25 mouse cellular contexts compared by ENCODE assay signal in the genomic region with DNA sequence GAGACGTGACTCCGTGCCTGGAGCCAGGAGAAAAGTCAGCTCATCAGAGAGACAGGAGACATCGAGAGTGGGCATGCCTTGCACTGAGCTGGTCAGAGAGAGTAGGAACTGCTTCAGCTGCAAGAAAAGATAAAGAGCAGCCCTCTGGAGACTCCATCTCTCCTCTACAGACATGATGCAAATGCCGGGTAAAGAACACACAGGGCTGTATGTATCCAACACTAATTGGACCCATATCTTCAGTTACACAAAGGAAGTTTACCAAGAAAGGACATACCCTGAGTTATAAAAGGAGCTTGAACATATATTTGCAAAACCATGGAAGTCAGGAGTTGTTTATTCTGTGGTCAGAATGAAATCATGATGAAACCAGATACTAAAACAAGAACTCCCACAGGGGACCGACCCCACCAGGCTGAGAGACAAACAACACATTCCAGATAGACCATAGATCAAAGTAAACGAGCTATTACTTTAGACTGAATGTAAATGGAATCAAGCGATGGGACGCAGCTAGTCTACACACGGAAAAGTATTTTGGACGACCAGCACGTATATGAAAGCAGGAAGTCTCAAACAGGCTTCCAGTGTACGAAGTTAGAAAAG.
DNase-seq lines count a peak whose midpoint lies in the region; ATAC-seq and TF ChIP-seq lines count a peak whose summit lies in the region.
"Had no signal": no experiment of that assay in that cellular context is flagged by ENCODE, and none has a peak within 500 bp of the region (broad histone marks: within the 10 kb centered on the region; RNA-seq: fewer than 3 reads in every experiment).

No protein-coding gene starts in this region.

- ATAC-seq in embryonic facial prominence, embryonic 11.5 days (replicated peaks; ENCODE audit: insufficient number of reproducible peaks, low FRiP score, low TSS enrichment, low read depth) = 0 out of 2 replicates have a peak, but pooled peaks have one; percentile 49
- ATAC-seq in intestine, embryonic 14.5 days (replicated peaks; ENCODE audit: low FRiP score, low TSS enrichment, low read depth) = no peak
- ATAC-seq in intestine, embryonic 15.5 days = no peak
- ATAC-seq in lung, embryonic 15.5 days (ENCODE audit: borderline replicate concordance, extremely low read depth, low FRiP score, low TSS enrichment) = peak; percentile 67; the same call in 1 of the 2 replicates
- ATAC-seq in embryonic facial prominence, embryonic 13.5 days (ENCODE audit: insufficient number of reproducible peaks, insufficient read depth, low FRiP score, low TSS enrichment, low read depth) = 0 out of 2 replicates have a peak, but pooled peaks have one; percentile 40
- ATAC-seq in hindbrain, embryonic 12.5 days (ENCODE audit: low FRiP score) = no peak
- ATAC-seq: midbrain, embryonic 13.5 days had no signal

- no peaks in the 10 kb centered on the region for H3K9me3 ChIP-seq in embryonic facial prominence, embryonic 11.5 days (replicated peaks; ENCODE audit: control insufficient read depth, low read length)
- no peaks in the 10 kb centered on the region for H3K9me3 ChIP-seq in embryonic facial prominence, embryonic 10.5 days
- H3K9me3 ChIP-seq in intestine, embryonic 14.5 days (ENCODE audit: control insufficient read depth, low read length) = no peaks in the 10 kb centered on the region
- no peaks in the 10 kb centered on the region for H3K9me3 ChIP-seq in intestine, embryonic 15.5 days
- no peaks in the 10 kb centered on the region for H3K9me3 ChIP-seq in lung, embryonic 15.5 days
- no peaks in the 10 kb centered on the region for H3K9me3 ChIP-seq in embryonic facial prominence, embryonic 13.5 days
- H3K9me3 ChIP-seq in hindbrain, embryonic 12.5 days (replicated peaks) = no peaks in the 10 kb centered on the region
- H3K9me3 ChIP-seq: heart, embryonic 12.5 days; limb, embryonic 12.5 days; liver, embryonic 15.5 days; megakaryocyte, embryonic 14.5 days; midbrain, embryonic 13.5 days; neural tube, embryonic 13.5 days had no signal

- 43% methylated on average over 12 of the region's 12 CpGs for WGBS in embryonic facial prominence, embryonic 11.5 days
- 60% methylated on average over 12 of the region's 12 CpGs for WGBS in embryonic facial prominence, embryonic 10.5 days
- 27% methylated on average over 12 of the region's 12 CpGs for WGBS in intestine, embryonic 14.5 days
- WGBS in intestine, embryonic 15.5 days = 34% methylated on average over 12 of the region's 12 CpGs
- 25% methylated on average over 12 of the region's 12 CpGs for WGBS in lung, embryonic 15.5 days
- 36% methylated on average over 12 of the region's 12 CpGs for WGBS in lung, adult 2 months
- WGBS in embryonic facial prominence, embryonic 13.5 days = 26% methylated on average over 12 of the region's 12 CpGs
- 56% methylated on average over 12 of the region's 12 CpGs for WGBS in hindbrain, embryonic 12.5 days

- no peak overlapping the region for H3K4me3 ChIP-seq in embryonic facial prominence, embryonic 11.5 days (ENCODE audit: low read depth, low read length)
- H3K4me3 ChIP-seq in embryonic facial prominence, embryonic 10.5 days = no peak overlapping the region
- no peak overlapping the region for H3K4me3 ChIP-seq in intestine, embryonic 14.5 days (ENCODE audit: low read depth, low read length)
- no peak overlapping the region for H3K4me3 ChIP-seq in intestine, embryonic 15.5 days (replicated peaks)
- H3K4me3 ChIP-seq in lung, embryonic 15.5 days = no peak overlapping the region
- no peak overlapping the region for H3K4me3 ChIP-seq in lung, adult 2 months (replicated peaks; ENCODE audit: extremely low read depth, low read depth, low read length)
- no peak overlapping the region for H3K4me3 ChIP-seq in embryonic facial prominence, embryonic 13.5 days
- H3K4me3 ChIP-seq in hindbrain, embryonic 12.5 days = no peak overlapping the region
- H3K4me3 ChIP-seq: heart, embryonic 12.5 days; layer of hippocampus, adult 2 months; left cerebral cortex, adult 2 months; limb, embryonic 12.5 days; liver, embryonic 15.5 days; megakaryocyte, embryonic 14.5 days; midbrain, embryonic 13.5 days; neural tube, embryonic 13.5 days had no signal

- no peak overlapping the region for H3K9ac ChIP-seq in embryonic facial prominence, embryonic 11.5 days (replicated peaks; ENCODE audit: low read length)
- H3K9ac ChIP-seq in intestine, embryonic 14.5 days (ENCODE audit: low read length) = no peak overlapping the region
- no peak overlapping the region for H3K9ac ChIP-seq in intestine, embryonic 15.5 days
- no peak overlapping the region for H3K9ac ChIP-seq in lung, embryonic 15.5 days
- no peak overlapping the region for H3K9ac ChIP-seq in embryonic facial prominence, embryonic 13.5 days
- no peak overlapping the region for H3K9ac ChIP-seq in hindbrain, embryonic 12.5 days
- H3K9ac ChIP-seq: heart, embryonic 12.5 days; hindbrain, embryonic 14.5 days; limb, embryonic 12.5 days; liver, embryonic 15.5 days; midbrain, embryonic 13.5 days; neural tube, embryonic 13.5 days had no signal

- no peaks in the 10 kb centered on the region for H3K27me3 ChIP-seq in embryonic facial prominence, embryonic 11.5 days (ENCODE audit: control insufficient read depth, insufficient read depth, low read length)
- peaks cover 16% of the 10 kb centered on the region for H3K27me3 ChIP-seq in embryonic facial prominence, embryonic 10.5 days (replicated peaks; ENCODE audit: low read depth, poor library complexity, severe bottlenecking)
- H3K27me3 ChIP-seq in intestine, embryonic 14.5 days (replicated peaks; ENCODE audit: control insufficient read depth, insufficient read depth, low read length) = peaks cover 7% of the 10 kb centered on the region; the same call in 1 of the 2 replicates
- H3K27me3 ChIP-seq in intestine, embryonic 15.5 days (replicated peaks) = peaks cover 8% of the 10 kb centered on the region
- H3K27me3 ChIP-seq in lung, embryonic 15.5 days = peaks cover 9% of the 10 kb centered on the region
- peaks cover 8% of the 10 kb centered on the region; the same call in 1 of the 2 replicates for H3K27me3 ChIP-seq in embryonic facial prominence, embryonic 13.5 days
- peaks cover 12% of the 10 kb centered on the region for H3K27me3 ChIP-seq in hindbrain, embryonic 12.5 days
- H3K27me3 ChIP-seq: heart, embryonic 12.5 days had no signal

- peaks cover 5% of the 10 kb centered on the region for H3K4me1 ChIP-seq in embryonic facial prominence, embryonic 11.5 days (ENCODE audit: control insufficient read depth, insufficient read depth, low read length)
- H3K4me1 ChIP-seq in embryonic facial prominence, embryonic 10.5 days = peaks cover 32% of the 10 kb centered on the region
- peaks cover 11% of the 10 kb centered on the region; the same call in 1 of the 2 replicates for H3K4me1 ChIP-seq in intestine, embryonic 14.5 days (replicated peaks; ENCODE audit: control insufficient read depth, insufficient read depth, low read length)
- peaks cover 8% of the 10 kb centered on the region for H3K4me1 ChIP-seq in intestine, embryonic 15.5 days (replicated peaks)
- H3K4me1 ChIP-seq in lung, embryonic 15.5 days = peaks cover 8% of the 10 kb centered on the region
- H3K4me1 ChIP-seq in lung, adult 2 months (ENCODE audit: control insufficient read depth, insufficient read depth, low read length) = no peaks in the 10 kb centered on the region
- peaks cover 22% of the 10 kb centered on the region for H3K4me1 ChIP-seq in embryonic facial prominence, embryonic 13.5 days
- H3K4me1 ChIP-seq in hindbrain, embryonic 12.5 days = peaks cover 7% of the 10 kb centered on the region

- DNase-seq in embryonic facial prominence, embryonic 11.5 days (ENCODE audit: low spot score) = peak; percentile 53
- DNase-seq in embryonic facial prominence, embryonic 10.5 days (ENCODE audit: low spot score) = no peak
- no peak for DNase-seq in intestine, embryonic 14.5 days (ENCODE audit: low spot score)
- DNase-seq in lung, adult 2 months = no peak
- DNase-seq: adrenal gland, postnatal 10 days; cerebellum, adult 8-10 months; cerebellum, postnatal 25 days; gastrocnemius, postnatal 25 days; heart, adult 11 months; heart, postnatal 4 days; kidney, adult 9 months; kidney, postnatal 25 days had no signal

- TF ChIP-seq CTCF in lung, adult 2 months (IDR thresholded peaks at IDR 0.05; ENCODE audit: insufficient read depth, low read length) = no peak

- no peak overlapping the region for H3K27ac ChIP-seq in embryonic facial prominence, embryonic 11.5 days (replicated peaks; ENCODE audit: low read depth, low read length)
- no peak overlapping the region; the same call in 1 of the 2 replicates for H3K27ac ChIP-seq in embryonic facial prominence, embryonic 10.5 days (replicated peaks)
- peak overlapping the region; percentile 36; the same call in 1 of the 2 replicates for H3K27ac ChIP-seq in intestine, embryonic 14.5 days (ENCODE audit: low read depth)
- H3K27ac ChIP-seq in intestine, embryonic 15.5 days = no peak overlapping the region
- peak overlapping the region; percentile 82 for H3K27ac ChIP-seq in lung, embryonic 15.5 days
- peak overlapping the region; percentile 65 for H3K27ac ChIP-seq in embryonic facial prominence, embryonic 13.5 days
- H3K27ac ChIP-seq in hindbrain, embryonic 12.5 days = no peak overlapping the region
- H3K27ac ChIP-seq: hindbrain, embryonic 14.5 days; layer of hippocampus, adult 2 months; left cerebral cortex, adult 2 months; limb, embryonic 12.5 days; liver, embryonic 15.5 days; midbrain, embryonic 13.5 days; neural tube, embryonic 13.5 days had no signal

- no peak overlapping the region for H3K4me2 ChIP-seq in embryonic facial prominence, embryonic 11.5 days (ENCODE audit: low read depth, low read length)
- no peak overlapping the region; the same call in 1 of the 2 replicates for H3K4me2 ChIP-seq in intestine, embryonic 14.5 days (ENCODE audit: low read length)
- no peak overlapping the region for H3K4me2 ChIP-seq in intestine, embryonic 15.5 days (replicated peaks)
- no peak overlapping the region for H3K4me2 ChIP-seq in lung, embryonic 15.5 days
- H3K4me2 ChIP-seq in embryonic facial prominence, embryonic 13.5 days = peak overlapping the region; percentile 9; the same call in 1 of the 2 replicates
- H3K4me2 ChIP-seq in hindbrain, embryonic 12.5 days (replicated peaks) = no peak overlapping the region
- H3K4me2 ChIP-seq: heart, embryonic 12.5 days; hindbrain, embryonic 14.5 days; limb, embryonic 12.5 days; liver, embryonic 15.5 days; midbrain, embryonic 13.5 days; neural tube, embryonic 13.5 days had no signal

- H3K36me3 ChIP-seq in embryonic facial prominence, embryonic 11.5 days (replicated peaks; ENCODE audit: control insufficient read depth, insufficient read depth, low read depth, low read length) = no peaks in the 10 kb centered on the region; the same call in 1 of the 2 replicates
- peaks cover under 1% of the 10 kb centered on the region for H3K36me3 ChIP-seq in embryonic facial prominence, embryonic 10.5 days (replicated peaks)
- peaks cover 6% of the 10 kb centered on the region for H3K36me3 ChIP-seq in intestine, embryonic 14.5 days (ENCODE audit: control insufficient read depth, insufficient read depth, low read length)
- H3K36me3 ChIP-seq in intestine, embryonic 15.5 days = no peaks in the 10 kb centered on the region
- 0 out of 2 replicates have a peak, but pooled peaks cover 6% of the 10 kb centered on the region for H3K36me3 ChIP-seq in lung, embryonic 15.5 days
- no peaks in the 10 kb centered on the region; the same call in 1 of the 2 replicates for H3K36me3 ChIP-seq in embryonic facial prominence, embryonic 13.5 days
- H3K36me3 ChIP-seq in hindbrain, embryonic 12.5 days = no peaks in the 10 kb centered on the region
- H3K36me3 ChIP-seq: limb, embryonic 12.5 days; liver, embryonic 15.5 days; midbrain, embryonic 13.5 days; neural tube, embryonic 13.5 days had no signal

- no peak for TF ChIP-seq POLR2A in lung, adult 2 months (IDR thresholded peaks at IDR 0.05; ENCODE audit: borderline replicate concordance, extremely low read depth, low read depth, low read length)

Comparison
In these comparisons a context has a peak if more than half of its experiments do, and no peak if none do; other contexts are left out.
1. H3K27ac ChIP-seq: peak in intestine, embryonic 14.5 days (single experiment), lung, embryonic 15.5 days (single experiment) and embryonic facial prominence, embryonic 13.5 days (single experiment); none in embryonic facial prominence, embryonic 11.5 days (single experiment), embryonic facial prominence, embryonic 10.5 days (single experiment), intestine, embryonic 15.5 days (single experiment) and hindbrain, embryonic 12.5 days (single experiment).
2. ATAC-seq: peak in embryonic facial prominence, embryonic 11.5 days (single experiment), lung, embryonic 15.5 days (single experiment) and embryonic facial prominence, embryonic 13.5 days (single experiment); none in intestine, embryonic 14.5 days (single experiment), intestine, embryonic 15.5 days (single experiment) and hindbrain, embryonic 12.5 days (single experiment).